Mouse (Mus musculus): ENCODE results near the gene Wscd2.
"Not testable (repeated sequence)": the region's sequence is repeated elsewhere in the genome, so short reads cannot be mapped to it uniquely, and the experiment has no call there.

Gene Wscd2

GRCm38 (mm10) chr5:113583424-113584162 is 93.5 kb downstream of the Wscd2 start:
- no peak for DNase-seq (ENCODE audit: low spot score in 2 of 2)

DNA sequence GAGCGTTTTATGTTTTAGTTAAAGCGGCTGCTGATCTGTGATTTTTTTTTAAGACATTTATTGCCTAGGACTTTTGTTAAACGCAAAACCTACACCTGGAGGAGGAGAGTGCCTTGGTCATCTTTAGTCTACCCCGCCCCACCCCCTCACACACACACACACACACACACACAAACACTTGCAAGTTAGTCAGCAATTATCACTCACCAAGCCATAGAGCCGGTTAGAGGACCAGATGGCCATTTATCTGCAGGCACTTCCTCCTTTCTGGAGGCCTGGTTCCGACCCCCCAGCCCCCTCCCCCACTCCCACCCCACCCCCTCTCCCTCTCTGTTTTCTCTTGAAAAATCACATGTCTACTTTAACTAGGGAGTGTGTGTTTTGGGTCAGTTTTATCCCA is 94.3 kb downstream of the Wscd2 start:
- DNase-seq (ENCODE audit: low spot score in 2 of 2): no peak

- not testable (repeated sequence) for DNase-seq (ENCODE audit: low spot score in 2 of 2)
These were observed 95.7 kb downstream of the Wscd2 start for GRCm38 (mm10) chr5:113585619-113586457.

DNA sequence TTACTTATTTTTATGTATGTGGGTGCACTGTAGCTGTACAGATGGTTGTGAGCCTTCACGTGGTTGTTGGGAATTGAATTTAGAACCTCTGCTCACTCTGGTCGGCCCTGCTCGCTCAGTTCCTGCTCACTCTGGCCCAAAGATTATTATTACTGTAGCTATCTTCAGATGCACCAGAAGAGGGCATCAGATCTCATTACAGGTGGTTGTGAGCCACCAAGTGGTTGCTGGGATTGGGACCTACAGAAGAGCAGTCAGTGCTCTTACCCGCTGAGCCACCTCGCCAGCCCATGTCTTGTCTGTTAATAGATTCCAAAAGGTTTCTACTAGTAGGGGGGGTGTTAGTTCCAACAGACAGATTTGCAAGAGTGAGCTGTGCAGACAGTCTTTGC is 96.3 kb downstream of the Wscd2 start:
- not testable (repeated sequence) for DNase-seq (ENCODE audit: low spot score in 2 of 2)

GRCm38 (mm10) chr5:113590010-113590640 is 100.0 kb downstream of the Wscd2 start:
- no peak for DNase-seq (ENCODE audit: low spot score in 2 of 2)

GRCm38 (mm10) chr5:113591166-113591565 is 101.0 kb downstream of the Wscd2 start:
- no peak for DNase-seq (ENCODE audit: low spot score in 2 of 2)

DNA sequence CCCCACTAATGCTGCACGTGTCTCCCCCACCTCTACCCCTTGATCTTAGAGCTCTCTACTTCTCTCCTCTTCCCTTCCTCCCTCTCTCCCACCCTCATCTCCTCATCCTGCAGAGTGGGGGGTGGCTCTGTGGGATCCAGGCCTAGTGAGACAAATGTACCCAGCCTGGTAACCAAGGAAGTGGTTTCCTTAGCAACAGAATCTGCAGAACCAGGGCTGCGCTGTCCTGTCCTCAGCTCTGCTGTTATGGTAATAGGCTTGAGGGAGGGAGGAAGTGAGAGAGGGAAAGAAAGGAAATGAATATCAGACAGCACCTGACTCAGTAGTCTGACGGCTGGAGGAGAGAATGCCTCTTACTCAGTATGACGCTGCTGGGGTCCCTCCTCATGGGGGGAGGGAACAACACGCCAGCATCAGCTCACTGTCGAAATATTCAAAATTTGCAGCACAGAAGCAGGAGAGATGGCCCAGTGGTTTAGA is 101.7 kb downstream of the Wscd2 start:
- DNase-seq (ENCODE audit: low spot score in 2 of 2): no peak

DNA sequence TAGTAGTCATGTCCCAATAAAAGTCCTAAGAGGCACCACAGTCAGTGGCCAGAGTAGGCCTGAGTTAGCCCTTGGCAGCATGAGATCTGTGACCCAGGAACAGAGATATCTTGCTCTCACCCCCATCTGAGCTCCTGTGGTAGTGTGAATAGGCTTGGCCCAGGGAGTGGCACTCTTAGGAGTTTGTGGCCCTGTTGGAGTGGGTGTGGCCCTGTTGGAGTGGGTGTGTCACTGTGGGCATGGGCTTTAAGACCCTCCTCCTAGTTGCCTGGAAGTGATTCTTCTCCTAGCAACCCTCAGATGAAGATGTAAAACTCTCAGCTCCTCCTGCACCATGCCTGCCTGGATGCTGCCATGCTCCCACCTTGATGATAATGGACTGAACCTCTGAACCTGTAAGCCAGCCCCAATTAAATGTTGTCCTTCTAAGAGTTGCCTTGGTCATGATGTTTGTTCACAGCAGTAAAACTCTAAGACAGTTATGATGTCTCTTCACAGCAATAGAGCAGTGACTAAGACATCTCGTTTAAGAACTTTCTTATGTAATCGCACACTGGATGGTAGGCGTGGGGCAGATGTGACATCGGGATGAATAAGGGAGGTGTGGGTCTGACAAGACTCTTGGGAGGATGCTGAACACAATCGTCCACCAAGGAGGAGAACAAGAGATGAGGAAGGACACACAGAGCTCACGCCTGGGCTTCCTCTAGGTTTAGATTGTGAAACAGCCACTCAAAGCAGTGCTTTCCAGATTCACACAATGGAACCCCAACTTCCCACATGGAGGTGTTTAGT is 104.0 kb downstream of the Wscd2 start:
- DNase-seq (ENCODE audit: low spot score in 2 of 2): no peak

DNA sequence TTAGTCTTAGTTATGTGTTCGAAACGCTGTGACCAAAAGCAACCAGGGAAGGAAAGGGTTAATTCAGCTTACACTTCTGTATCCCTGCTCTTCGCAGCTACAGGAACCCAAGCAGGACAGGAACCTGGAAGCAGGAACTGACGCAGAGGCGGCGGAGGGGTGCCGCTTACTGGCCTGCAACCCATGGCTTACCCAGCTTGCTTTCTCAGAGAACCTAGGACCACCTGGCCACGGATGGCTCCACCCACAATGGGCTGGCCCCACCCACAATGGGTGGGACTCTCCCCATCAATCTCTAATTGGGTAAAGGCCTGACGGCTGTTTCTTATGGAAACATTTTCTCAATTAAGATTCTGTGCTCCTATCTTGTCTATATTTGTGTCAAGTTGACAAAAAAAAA is 106.1 kb downstream of the Wscd2 start:
- no peak for DNase-seq (ENCODE audit: low spot score in 2 of 2)

DNA sequence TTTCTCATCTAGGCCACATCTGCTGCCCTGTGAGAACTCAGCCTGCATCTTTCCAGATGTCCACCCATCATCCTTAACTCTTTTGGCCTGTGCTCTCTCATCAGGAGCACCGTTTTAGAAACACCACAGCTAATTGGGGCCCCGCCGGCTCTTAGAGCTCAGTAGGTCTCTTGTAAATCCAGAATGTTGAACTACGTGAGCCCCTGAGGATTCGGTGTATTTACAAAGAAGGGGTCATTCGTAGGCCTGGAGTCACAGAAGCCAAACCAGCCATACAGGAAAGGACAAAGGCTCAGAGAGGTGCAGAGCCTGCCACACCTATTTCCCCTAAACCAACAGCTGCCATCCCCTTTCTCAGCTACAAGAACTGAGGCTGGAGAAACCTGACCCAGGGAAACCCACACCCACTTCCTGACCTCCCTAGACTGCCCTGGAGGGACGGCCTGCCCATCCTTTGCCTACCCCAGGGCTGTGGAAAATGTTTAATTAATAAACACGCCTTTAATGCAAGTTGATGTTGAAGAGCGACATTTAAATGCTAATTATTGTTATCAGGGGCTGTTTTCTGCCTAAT is 106.7 kb downstream of the Wscd2 start:
- no peak for DNase-seq (ENCODE audit: low spot score in 2 of 2)

DNA sequence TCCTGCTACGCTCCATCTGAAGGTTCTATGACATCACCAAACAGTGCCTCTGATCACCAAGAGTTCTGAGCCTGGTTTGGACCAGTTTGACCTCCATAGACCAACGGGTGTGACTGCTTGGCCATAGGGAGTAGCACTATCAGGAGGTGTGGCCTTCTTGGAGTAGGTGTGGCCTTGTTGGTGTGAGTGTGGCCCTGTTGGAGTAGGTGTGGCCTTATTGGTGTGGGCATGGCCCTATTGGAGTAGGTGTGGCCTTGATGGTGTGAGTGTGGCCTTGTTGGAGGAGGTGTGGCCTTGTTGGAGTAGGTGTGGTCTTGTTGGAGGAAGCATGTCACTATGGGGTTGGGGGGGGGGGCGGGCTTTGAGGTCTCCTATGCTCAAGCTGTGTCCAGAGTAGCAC is 110.0 kb downstream of the Wscd2 start:
- no peak for DNase-seq (ENCODE audit: low spot score in 2 of 2)

- no peak for DNase-seq (ENCODE audit: low spot score in 2 of 2)
These were observed 110.7 kb downstream of the Wscd2 start for GRCm38 (mm10) chr5:113600803-113601202.

DNA sequence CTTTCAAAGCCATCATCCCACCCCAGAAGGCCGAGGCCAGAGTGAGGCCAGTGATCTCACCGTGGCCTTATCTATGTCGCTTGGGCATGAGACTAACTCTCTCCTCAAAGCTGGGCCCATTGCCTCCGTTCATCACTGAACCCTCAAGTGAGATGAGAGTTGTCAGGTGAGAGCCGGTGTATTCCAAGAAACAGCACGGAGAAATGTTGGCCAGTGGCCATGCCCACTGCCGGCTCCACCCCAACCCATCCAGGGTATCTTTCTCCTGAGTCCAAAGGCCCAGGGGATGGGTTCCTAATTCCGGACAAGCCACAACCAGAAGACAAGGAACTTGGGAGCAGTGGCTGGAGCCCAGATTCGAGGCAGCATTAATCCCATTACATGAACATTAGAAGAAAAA is 113.3 kb downstream of the Wscd2 start:
- no peak for DNase-seq (ENCODE audit: low spot score in 2 of 2)

DNA sequence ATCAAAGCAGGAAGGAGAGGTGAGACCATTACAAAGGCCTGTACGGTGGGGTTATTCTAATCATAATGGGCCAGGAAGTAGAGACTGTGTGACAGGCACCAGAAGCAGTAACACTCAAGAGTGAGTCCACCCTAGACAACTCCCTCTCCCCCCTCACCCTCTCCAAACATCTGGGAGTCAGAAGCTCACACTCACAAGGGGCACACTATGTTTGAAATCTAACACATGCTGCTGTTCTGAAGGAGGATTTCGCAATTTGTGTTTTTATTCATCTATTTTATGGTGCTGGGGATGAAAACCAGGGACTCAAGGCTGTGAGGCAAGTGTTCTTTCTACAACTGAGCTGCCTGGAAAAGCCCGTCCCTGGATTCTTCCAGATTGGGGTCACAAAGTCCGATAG is 114.6 kb downstream of the Wscd2 start:
- no peak for DNase-seq (ENCODE audit: low spot score in 2 of 2)

DNA sequence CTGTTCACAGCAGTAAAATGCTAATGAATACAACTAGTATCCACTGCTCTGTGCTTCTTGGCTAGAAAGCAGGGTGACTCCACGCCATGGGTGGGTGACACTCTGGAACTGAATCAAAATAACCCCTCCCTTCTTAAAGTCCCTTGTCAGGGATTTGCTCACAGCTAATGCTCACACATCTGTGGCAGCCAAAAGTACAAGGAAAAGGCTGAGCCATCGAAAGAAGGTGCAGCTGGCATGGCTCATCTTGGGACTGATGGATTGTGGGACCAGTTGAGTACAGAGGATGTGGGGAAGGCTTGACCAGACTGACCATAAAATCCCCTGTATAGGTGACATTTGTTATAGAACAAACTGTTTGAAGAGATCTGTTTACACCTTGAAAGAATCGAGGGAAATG is 116.0 kb downstream of the Wscd2 start:
- DNase-seq (ENCODE audit: low spot score in 2 of 2): no peak

DNA sequence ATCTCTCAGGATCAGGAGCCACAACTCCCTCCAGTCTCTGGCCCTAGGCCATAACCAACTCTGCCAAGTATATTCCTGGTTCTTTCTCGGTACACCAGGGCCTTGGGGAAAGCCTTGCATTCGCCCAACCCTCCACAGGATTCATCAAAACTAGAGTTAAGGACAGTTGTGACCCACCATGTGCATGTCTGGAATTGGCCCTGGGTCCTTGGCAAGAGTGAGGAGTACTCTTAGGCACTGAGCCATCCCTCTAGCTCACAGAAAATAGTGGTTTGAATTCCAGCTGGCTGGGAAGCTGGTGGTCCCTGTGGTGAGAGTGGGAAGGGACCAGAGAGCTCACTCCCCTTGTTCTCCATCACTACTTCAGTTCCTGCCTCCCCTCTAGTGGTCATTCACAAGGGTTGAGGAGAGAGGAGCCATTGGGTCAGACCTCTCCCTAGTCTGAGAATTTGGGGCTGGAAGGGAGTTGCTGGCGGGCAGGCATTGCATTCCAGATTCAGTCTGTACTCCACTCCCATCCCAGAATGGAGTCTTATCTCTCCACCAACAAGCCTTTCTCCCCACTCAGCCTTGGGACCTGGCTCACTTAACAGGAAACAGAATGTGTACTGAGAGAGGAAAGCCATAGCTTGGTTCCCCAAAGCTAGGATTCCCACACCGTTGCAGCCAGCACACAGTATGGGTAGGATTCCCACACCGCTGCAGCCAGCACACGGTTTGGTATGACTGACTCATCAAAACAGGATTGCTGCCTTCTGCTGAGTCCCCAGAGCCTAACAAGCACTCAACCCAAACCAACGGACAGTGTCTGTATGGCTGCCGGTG is 117.0 kb downstream of the Wscd2 start:
- peak in 1 of 2 experiments; percentile 37 for DNase-seq (ENCODE audit: low spot score in 2 of 2)

DNA sequence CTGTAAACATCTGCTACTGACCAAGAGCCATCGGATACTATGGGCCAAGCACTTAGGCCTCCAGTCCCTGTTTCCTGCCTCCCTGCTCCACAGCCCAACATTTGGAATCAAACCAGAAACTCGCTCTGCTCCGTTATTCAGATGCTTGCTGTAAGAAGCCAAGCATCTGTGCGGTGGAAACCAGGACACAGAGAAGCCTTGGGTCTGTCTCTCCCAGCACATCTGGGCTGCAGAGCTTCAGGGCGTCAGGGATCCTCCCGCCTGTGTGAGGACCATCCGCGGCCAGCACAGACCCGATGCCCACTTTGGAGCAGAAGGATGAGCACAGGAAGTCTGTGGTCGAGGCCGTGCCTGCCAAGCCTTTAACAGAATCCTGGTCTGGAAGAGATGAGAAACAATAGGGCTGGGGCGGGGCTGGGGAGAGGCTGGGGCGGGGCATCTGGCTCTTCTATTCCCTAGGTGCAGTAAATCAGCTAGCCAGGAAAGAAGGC is 117.9 kb downstream of the Wscd2 start:
- DNase-seq (ENCODE audit: low spot score in 2 of 2): peak in 1 of 2 experiments; percentile 16

DNA sequence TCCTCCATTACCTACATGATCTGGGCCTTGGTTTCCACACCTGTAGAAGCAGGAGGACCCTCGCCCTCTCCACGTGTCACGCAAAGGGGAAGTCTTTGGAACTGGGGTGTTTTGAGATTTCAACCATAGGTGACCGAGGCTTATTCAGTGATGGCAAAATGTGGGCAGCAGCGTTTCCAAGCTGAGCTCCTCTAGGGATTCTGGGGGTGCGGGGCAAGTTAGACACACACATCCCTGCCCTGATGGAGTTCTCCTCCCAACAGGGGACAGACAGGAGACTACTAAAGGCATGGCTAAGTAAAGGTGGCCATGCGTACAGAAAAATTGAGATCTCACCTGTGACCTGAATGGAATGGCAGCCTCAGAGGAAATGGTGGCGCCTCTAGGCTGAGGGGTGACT is 118.4 kb downstream of the Wscd2 start:
- DNase-seq (ENCODE audit: low spot score in 2 of 2): no peak

GRCm38 (mm10) chr5:113609891-113610290 is 119.8 kb downstream of the Wscd2 start:
- DNase-seq (ENCODE audit: low spot score in 2 of 2): no peak

GRCm38 (mm10) chr5:113610490-113610889 is 120.4 kb downstream of the Wscd2 start:
- DNase-seq (ENCODE audit: low spot score in 2 of 2): no peak
